Mouse (Mus musculus): ENCODE data around the gene Syt16.

DNA sequence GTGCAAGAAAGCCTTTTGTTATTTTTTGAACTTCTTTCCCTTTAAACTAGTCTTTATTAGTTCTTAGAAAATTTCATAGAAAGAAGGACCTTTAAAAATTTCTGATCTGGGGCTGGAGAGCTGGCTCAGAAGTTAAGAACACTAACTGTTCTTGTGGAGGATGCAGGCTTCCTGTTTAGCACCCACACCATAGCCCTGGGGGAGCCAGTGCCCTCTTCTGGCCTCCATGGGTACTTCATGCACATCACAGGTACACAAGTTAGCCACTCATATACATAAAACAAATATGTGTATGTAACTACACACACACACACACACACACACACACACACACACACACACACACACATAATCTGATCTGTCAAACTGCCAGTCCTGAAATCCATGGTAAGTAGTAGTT, 7.9 kb upstream of the Syt16 start:
- TF ChIP-seq POLR2A (IDR thresholded peaks at IDR 0.05; ENCODE audit: insufficient read length, low read depth) (no peak), E2F4 (IDR thresholded peaks at IDR 0.05; ENCODE audit: insufficient read depth) (no peak), POLR2AphosphoS2 (IDR thresholded peaks at IDR 0.05; ENCODE audit: insufficient read length, low read depth) (no peak), TCF12 (IDR thresholded peaks at IDR 0.05; ENCODE audit: insufficient read depth, poor library complexity, severe bottlenecking) (no peak), MAX (IDR thresholded peaks at IDR 0.05; ENCODE audit: low read depth) (no peak), CEBPB (IDR thresholded peaks at IDR 0.05; ENCODE audit: insufficient read depth, poor library complexity, severe bottlenecking) (no peak), REST (IDR thresholded peaks at IDR 0.05; ENCODE audit: insufficient read depth, insufficient read length) (no peak)
